Mouse (Mus musculus): Measurements from ENCODE around the gene Gm44.
"Not testable (repeated sequence)": the region's sequence is repeated elsewhere in the genome, so short reads cannot be mapped to it uniquely, and the experiment has no call there.

Gene Gm44

GRCm38 (mm10) chrX:90891842-90892241 is at the start of gene Gm44:
Gene Gm44 (plus strand): TSS chrX:90892142.
- no peak for DNase-seq

- no peak for DNase-seq
Measured at GRCm38 (mm10) chrX:90927989-90928388, 36.0 kb downstream of the Gm44 start.

DNA sequence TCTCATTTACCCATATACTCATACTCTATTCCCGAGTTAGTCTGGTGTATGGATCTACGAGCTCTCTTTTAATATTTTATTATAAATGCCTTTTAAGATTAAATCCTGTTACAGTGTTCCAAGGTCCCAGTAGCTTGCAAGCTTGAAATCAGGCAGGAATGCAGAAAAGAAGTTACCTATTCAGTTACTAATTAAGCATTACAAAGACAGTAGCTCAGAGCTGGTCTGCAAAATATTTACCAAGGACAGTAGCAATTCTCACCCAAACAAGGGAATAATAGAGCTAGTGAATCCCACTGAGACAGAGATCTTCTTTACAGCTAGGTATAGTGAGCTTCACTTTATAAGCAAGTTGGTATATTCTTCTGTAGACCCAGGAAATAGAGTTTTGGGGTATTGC is 46.3 kb downstream of the Gm44 start:
- not testable (repeated sequence) for DNase-seq
